Mouse (Mus musculus): Measurements from ENCODE around the gene S100a7a.
A peak's percentile ranks its signal among the peaks of the same experiment; 100 is the strongest.

S100a7a gene

DNA sequence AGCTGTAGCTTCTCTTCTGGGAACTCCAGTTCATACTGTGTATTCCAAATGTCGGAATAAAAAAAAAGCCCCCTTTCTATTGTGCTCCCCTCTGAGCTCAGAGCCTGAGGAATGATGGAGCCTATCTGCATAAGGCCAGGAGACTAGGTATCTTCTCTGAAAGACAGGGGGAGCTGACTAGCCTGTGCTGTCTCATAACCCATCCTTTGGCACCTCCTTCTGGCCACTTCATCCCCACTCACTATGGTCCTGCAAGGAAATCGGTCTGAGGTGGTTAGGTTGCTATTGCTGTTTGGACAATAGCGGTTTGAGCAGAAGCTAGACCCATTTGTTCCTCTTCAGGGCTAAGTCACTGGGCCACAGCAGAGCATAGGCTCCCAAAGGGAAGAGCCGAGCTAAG is 26.0 kb upstream of the S100a7a start:
- DNase-seq (ENCODE audit: low spot score): no peak

DNA sequence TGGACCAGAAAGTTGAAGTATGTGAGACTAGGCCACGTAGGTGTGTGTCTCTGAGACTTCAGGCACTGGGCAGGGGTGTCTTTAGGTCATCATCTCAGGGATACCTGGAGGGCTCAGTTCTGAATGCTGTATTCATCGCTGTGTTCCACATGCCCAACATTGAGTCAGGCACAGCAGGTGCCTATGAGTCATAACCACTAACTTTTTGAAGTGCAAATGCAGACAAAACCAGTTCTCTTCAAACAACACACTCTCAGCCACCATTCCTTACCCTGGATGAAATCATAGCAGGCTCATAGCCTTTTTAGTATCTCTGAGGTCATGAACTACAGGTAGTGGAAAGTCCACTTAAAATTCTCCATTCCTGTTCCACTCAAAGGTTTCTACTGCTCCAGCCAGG is 24.5 kb upstream of the S100a7a start:
- DNase-seq (ENCODE audit: low spot score): no peak

DNA sequence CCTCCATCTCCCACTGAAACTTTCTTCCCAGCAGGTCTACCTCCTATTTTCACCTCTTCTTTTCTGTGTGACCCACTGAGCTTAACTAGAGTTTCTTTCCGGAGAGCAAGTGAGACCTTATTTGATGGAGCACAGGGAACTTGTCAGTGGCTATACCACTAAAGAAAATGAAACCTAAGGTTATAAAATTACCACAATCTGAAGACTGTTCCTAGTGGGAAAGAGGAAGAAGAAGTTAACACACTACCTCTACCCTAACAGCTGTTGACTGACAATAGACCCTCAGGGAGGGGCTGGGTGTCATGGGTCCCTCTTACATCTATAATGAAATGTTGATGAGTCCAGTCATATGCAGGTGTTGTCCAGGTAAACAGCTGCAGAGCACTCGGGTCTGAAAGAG is 21.8 kb upstream of the S100a7a start:
- DNase-seq (ENCODE audit: low spot score): no peak

- DNase-seq (ENCODE audit: low spot score): no peak
Measured at GRCm38 (mm10) chr3:90638511-90639275, 15.1 kb upstream of the S100a7a start.

GRCm38 (mm10) chr3:90639511-90640154 is 14.2 kb upstream of the S100a7a start:
- no peak for DNase-seq (ENCODE audit: low spot score)

GRCm38 (mm10) chr3:90640981-90641380 is 12.8 kb upstream of the S100a7a start:
- DNase-seq (ENCODE audit: low spot score): no peak

GRCm38 (mm10) chr3:90644220-90644619 is 9.6 kb upstream of the S100a7a start:
- DNase-seq (ENCODE audit: low spot score): no peak

DNA sequence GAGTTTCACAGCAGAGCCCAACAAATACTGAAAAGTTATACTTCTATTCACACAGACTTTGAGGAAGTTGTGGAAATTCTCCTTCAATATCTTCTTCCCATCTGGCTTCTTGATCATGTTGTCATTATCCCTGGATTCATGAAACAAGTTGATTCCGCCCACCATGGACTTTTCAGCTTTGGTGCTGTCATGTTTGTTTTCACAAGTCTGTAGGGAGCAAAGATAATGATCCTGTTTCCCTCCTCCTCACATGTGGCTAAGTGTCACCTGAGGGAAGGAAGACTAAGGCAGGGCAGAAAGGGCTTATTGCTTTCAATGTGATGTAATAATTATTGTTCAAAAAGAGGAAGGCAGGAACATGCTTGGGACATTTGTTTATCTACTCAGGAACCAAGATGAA is 6.5 kb upstream of the S100a7a start:
- no peak for DNase-seq (ENCODE audit: low spot score)

GRCm38 (mm10) chr3:90648981-90649380 is 4.8 kb upstream of the S100a7a start:
- no peak for DNase-seq (ENCODE audit: low spot score)

DNA sequence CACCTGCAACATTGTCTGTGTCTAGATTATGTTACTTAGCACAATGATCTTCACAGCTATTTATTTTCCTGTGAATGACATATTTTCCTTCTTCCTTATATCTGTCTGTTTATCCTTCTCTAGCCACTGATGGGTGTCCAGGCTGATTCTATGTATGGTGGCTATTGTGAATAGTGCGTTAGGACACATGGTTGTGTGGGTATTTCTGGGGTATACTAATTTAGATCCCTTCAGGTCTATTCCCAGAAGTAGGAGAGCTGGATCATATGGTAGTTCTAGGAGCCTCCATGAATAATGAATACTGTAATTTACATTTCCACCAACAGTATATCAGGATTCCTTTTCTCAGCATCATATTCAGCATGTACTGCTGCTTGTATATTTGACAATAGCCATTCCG is 4.0 kb upstream of the S100a7a start:
- DNase-seq (ENCODE audit: low spot score): no peak

DNA sequence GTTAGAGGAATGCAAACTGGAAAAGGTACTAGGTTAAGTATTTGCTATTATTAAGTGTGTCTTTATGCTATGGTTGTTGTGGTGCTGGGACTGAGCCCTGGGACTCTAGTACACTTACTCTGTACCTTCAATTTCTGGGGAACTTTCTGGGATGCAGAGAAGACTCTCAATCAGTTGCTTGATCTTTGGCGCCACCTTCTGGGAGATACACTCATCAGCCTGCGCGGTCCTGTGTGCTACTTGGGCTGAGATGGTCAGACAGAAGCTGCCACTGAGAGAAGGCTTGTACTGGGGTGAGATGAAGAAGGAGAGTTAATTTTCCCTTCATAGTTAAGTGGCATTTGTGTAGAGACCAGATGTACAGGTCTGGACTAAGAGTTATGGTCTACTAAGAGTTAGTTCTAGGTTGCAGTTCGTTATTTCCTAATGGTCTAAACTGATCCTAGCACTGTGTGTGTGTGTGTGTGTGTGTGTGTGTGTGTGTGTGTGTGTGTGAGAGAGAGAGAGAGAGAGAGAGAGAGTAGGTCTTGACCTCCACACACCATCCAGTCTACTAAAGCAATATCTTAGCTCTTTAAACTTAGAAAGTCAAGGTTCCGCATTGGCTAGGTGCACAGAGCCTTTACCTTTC is 824 bp upstream of the S100a7a start:
- peak; percentile 46 for DNase-seq (ENCODE audit: low spot score)

DNA sequence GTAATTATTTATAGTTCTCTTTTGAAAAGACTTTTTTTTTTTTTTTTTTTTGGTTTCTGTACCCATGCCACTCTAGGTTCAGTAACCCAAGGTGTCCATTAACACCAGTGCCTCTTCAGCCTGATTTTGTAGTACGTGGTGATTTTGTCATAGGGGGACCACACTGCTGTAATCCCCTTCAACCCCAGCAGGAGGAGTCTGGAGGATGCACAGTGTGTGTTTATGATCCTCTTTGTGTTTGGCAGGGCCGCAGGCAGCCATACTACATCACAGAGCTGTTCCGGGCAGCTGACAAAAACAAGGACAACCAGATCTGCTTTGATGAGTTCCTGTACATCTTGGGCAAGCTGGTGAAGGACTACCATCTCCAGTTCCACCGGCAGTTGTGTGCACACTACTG is 3.6 kb downstream of the S100a7a start:
- DNase-seq (ENCODE audit: low spot score): no peak

DNA sequence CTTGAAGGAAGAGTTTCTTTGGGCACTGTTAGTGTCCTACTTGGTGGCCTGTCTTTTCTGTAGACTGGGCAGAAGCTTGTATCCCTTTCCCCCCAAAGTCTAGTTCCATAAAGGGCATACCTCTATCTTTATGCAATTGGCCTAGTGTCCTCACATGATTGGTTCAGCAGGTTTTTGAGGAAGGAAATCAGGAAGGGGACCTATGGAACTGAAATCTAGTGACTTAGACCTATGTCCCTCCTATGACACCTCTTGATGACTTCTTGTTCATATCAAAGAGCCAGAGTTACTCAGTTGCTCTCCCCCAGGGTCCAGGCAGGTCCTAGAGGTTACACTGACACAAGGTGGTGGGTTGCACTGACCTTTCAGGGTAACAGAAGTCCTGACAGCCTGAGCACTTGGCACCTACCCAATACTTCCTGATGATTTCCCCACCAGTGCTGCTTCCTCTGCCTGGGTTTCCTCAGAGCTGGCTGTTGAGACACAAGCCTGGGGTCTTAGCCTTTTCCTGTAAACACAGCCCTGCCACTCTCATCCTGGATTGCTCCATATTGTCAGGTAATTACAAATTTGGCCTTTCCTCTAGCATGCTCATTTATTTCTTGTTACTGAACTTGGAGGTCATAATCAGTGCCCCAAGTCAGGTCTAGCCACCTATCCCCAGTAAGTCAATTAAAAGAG is 5.7 kb downstream of the S100a7a start:
- no peak for DNase-seq (ENCODE audit: low spot score)

GRCm38 (mm10) chr3:90664219-90664618 is 10.4 kb downstream of the S100a7a start:
- no peak for DNase-seq (ENCODE audit: low spot score)

DNA sequence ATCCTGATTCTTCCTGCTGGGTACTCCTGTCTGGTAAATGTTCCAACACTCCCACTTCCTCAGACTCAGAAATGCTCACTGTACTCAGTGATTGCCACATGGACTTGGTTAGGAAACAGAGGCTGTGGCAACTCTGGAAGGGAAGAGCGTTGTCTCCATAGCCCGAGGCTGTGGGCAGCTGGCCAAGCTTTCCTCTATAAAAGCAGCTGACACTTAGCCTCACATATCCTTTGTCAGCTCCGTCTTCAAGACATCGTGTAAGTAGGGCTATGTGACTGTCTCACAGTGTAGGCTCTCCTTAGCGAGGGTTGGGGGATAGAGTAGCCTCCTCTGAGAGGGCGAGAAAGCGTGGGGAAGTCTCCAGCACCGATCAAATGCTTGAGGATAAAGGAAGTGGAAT is 15.0 kb downstream of the S100a7a start, which contains the start of gene S100a8:
Gene S100a8 (plus strand): TSS at position 133 of the 400 bp plus-strand sequence.
- DNase-seq (ENCODE audit: low spot score): no peak

DNA sequence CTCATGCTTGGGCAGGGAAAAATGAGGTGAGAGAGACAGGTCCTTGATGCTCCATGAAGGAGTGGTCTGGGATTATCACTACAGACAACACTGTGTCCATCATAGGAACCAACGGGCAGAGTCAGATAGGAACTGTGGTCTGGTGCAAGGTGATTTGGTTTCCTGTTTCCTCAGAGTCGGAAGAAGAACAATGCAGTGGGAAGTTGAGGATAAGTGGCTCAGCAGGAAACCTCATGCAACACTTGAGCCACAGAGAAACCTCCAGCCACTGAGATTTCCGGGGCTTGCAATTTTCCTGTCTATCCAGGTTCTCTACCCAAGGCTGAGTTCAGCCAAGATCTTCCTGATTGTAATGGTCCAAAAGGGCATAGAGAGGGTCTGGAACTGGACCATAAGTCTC is 24.8 kb downstream of the S100a7a start:
- no peak for DNase-seq (ENCODE audit: low spot score)

DNA sequence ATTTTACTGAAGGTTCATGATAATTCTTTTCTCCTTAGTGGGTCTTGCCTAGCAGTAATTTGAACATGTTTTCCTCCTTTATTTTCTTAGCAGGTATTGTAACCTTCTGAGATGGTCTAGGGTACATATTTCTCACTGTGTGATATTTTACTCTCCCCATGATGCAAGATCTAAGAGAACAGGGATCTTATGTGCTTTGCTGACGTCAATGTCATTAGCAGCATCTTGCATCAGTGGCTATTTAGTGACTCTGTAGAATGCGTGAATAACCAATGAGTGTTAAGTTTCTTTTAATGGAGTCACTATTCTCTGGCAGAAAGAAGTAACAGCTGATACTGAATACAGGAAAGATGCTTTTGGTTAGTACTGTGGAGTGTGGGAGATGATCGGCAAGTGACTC is 30.1 kb downstream of the S100a7a start:
- no peak for DNase-seq (ENCODE audit: low spot score)

GRCm38 (mm10) chr3:90686835-90687234 is 33.0 kb downstream of the S100a7a start:
- DNase-seq (ENCODE audit: low spot score): no peak

- no peak for DNase-seq (ENCODE audit: low spot score)
Measured at GRCm38 (mm10) chr3:90693496-90693895, 39.7 kb downstream of the S100a7a start.

DNA sequence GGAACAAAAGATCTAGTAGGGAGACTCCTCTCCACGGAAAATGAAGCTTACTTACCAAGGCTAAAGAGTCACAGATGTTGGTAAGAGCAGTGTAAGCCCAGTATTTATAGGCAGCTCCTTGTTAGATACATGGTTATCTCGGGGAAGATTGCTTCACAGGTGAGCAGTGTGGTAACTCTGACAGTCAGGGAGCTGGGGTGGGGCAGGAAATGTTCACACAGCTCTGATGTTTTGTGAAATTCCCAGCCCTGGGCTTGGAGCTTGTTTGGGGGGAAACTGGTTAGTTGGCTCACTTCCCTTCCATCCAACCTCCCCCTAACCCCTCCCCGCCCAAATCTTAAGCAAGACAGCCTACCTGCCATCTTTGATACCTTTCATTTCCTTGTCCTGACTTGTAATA is 41.8 kb downstream of the S100a7a start, which contains the start of gene S100a9:
Gene S100a9 (minus strand): TSS at position 109 of the 400 bp plus-strand sequence.
- DNase-seq (ENCODE audit: low spot score): no peak

GRCm38 (mm10) chr3:90702244-90702643 is 48.4 kb downstream of the S100a7a start:
- no peak for DNase-seq (ENCODE audit: low spot score)

Data from ovary, postnatal 10 days (tissue).